ENCODE assay signal across 38 mouse cellular contexts in genomic region chr9:20202131-20202530, GRCm38 (mm10). TPM values are rescaled to one million over a fixed set of nuclear protein-coding genes. Genes with fewer than 3 reads are reported as not detected.
DNase-seq lines count a peak whose midpoint lies in the region; ATAC-seq and TF ChIP-seq lines count a peak whose summit lies in the region.
"Had no signal": no experiment of that assay in that cellular context is flagged by ENCODE, and none has a peak within 500 bp of the region (broad histone marks: within the 10 kb centered on the region; RNA-seq: fewer than 3 reads in every experiment).

No protein-coding gene starts in this region.

- TF ChIP-seq POLR2A in ES-Bruce4 (IDR thresholded peaks at IDR 0.05; ENCODE audit: insufficient read depth, low read length), result no peak

- H3K36me3 ChIP-seq in embryonic facial prominence, embryonic 14.5 days (ENCODE audit: control insufficient read depth, insufficient read depth, low read length), result no peaks in the 10 kb centered on the region
- H3K36me3 ChIP-seq in embryonic facial prominence, embryonic 10.5 days (replicated peaks), result no peaks in the 10 kb centered on the region
- H3K36me3 ChIP-seq in ES-Bruce4 (ENCODE audit: control insufficient read depth, insufficient read depth, low read length, poor library complexity, severe bottlenecking) (no peaks in the 10 kb centered on the region), ES-E14 (ENCODE audit: control insufficient read depth, insufficient read depth, low read length, poor library complexity, severe bottlenecking) (no peaks in the 10 kb centered on the region)
- H3K36me3 ChIP-seq: embryonic facial prominence, embryonic 13.5 days; forebrain, embryonic 10.5 days; G1E; hindbrain, embryonic 12.5 days; hindbrain, embryonic 15.5 days had no signal

- WGBS in embryonic facial prominence, embryonic 14.5 days, result 73% methylated on average over 1 of the region's 1 CpGs
- WGBS in embryonic facial prominence, embryonic 10.5 days, result 69% methylated on average over 1 of the region's 1 CpGs

- peak; percentile 80 for TF ChIP-seq EP300 in ES-Bruce4 (IDR thresholded peaks at IDR 0.05; ENCODE audit: insufficient read depth, low read depth, low read length)

- no peak overlapping the region for H3K27ac ChIP-seq in embryonic facial prominence, embryonic 14.5 days (replicated peaks; ENCODE audit: low read depth, low read length)
- H3K27ac ChIP-seq in embryonic facial prominence, embryonic 10.5 days (replicated peaks), result no peak overlapping the region
- H3K27ac ChIP-seq in ES-Bruce4 (ENCODE audit: insufficient read depth, low read length) (no peak overlapping the region), ES-E14 (ENCODE audit: insufficient read depth, low read depth, low read length, poor library complexity, severe bottlenecking) (no peak overlapping the region)
- H3K27ac ChIP-seq: embryonic facial prominence, embryonic 13.5 days; forebrain, embryonic 10.5 days; gastrocnemius, adult 2 months; hindbrain, embryonic 12.5 days; hindbrain, embryonic 15.5 days had no signal

- peak; percentile 13 for DNase-seq in embryonic facial prominence, embryonic 14.5 days (ENCODE audit: low spot score)
- no peak for DNase-seq in embryonic facial prominence, embryonic 10.5 days (ENCODE audit: low spot score)
- DNase-seq in ES-E14 (ENCODE audit: low read depth, low spot score) (peak; percentile 31), ZHBTc4 (ENCODE audit: low read depth, low spot score) (peak; percentile 82)
- DNase-seq in left cerebral cortex, postnatal 25 days (ENCODE audit: low spot score in 2 of 2), result no peak
- DNase-seq in adrenal gland, adult 2 months, result no peak
- DNase-seq: adrenal gland, postnatal 25 days; B cell, adult 2 months; cerebellum, adult 11-12 months; cerebellum, adult 8-10 months; cerebellum, postnatal 10 days; cerebellum, postnatal 36 days; forebrain, postnatal 0 days; gastrocnemius, adult 2 months; gastrocnemius, postnatal 14 days; heart, adult 11 months had no signal

- no peak for TF ChIP-seq CTCF in ES-Bruce4 (IDR thresholded peaks at IDR 0.05; ENCODE audit: low read depth, low read length)

- in situ Hi-C loops in ES-E14 (cut with MboI; ENCODE audit: low sequenced_read_pairs in 2 of 2, unreplicated experiment in 2 of 2), result no loop called here

- H3K9ac ChIP-seq in embryonic facial prominence, embryonic 14.5 days (ENCODE audit: low read depth, low read length), result no peak overlapping the region
- H3K9ac ChIP-seq in ES-Bruce4 (ENCODE audit: low read depth, poor library complexity, severe bottlenecking) (no peak overlapping the region), ES-E14 (ENCODE audit: insufficient read depth, low read depth, low read length, poor library complexity, severe bottlenecking) (no peak overlapping the region)
- H3K9ac ChIP-seq: embryonic facial prominence, embryonic 13.5 days; forebrain, postnatal 0 days; hindbrain, embryonic 12.5 days; hindbrain, embryonic 15.5 days had no signal

- no peak for ATAC-seq in embryonic facial prominence, embryonic 14.5 days (ENCODE audit: low read depth)
- ATAC-seq: forebrain, embryonic 14.5 days; forebrain, postnatal 0 days; intestine, postnatal 0 days; Patski had no signal

- H3K9me3 ChIP-seq in embryonic facial prominence, embryonic 14.5 days (ENCODE audit: control insufficient read depth, low read length), result no peaks in the 10 kb centered on the region
- H3K9me3 ChIP-seq in embryonic facial prominence, embryonic 10.5 days, result peaks cover 23% of the 10 kb centered on the region; the same call in 1 of the 2 replicates
- H3K9me3 ChIP-seq in ES-Bruce4 (replicated peaks; ENCODE audit: control insufficient read depth, insufficient read depth, low read length, poor library complexity, severe bottlenecking) (peaks cover 2% of the 10 kb centered on the region; the same call in 1 of the 2 replicates), ES-E14 (ENCODE audit: control insufficient read depth, insufficient read depth, low read depth, low read length) (peaks cover 3% of the 10 kb centered on the region)
- H3K9me3 ChIP-seq: G1E had no signal

- no peak overlapping the region for H3K4me3 ChIP-seq in embryonic facial prominence, embryonic 14.5 days (ENCODE audit: low read depth, low read length)
- H3K4me3 ChIP-seq in embryonic facial prominence, embryonic 10.5 days, result no peak overlapping the region
- H3K4me3 ChIP-seq in ES-Bruce4 (ENCODE audit: low read depth, low read length) (no peak overlapping the region), ES-E14 (ENCODE audit: insufficient read depth in 1 of 2, low read depth in 1 of 2, low read length in 2 of 2, poor library complexity in 1 of 2, severe bottlenecking in 1 of 2) (no peak overlapping the region)
- H3K4me3 ChIP-seq: embryonic facial prominence, embryonic 13.5 days; forebrain, embryonic 10.5 days; gastrocnemius, adult 2 months; hindbrain, embryonic 12.5 days; hindbrain, embryonic 15.5 days had no signal

- no peaks in the 10 kb centered on the region for H3K4me1 ChIP-seq in embryonic facial prominence, embryonic 14.5 days (ENCODE audit: control insufficient read depth, insufficient read depth, low read length)
- H3K4me1 ChIP-seq in embryonic facial prominence, embryonic 10.5 days, result no peaks in the 10 kb centered on the region
- H3K4me1 ChIP-seq in ES-Bruce4 (ENCODE audit: control insufficient read depth, insufficient read depth, low read length) (no peaks in the 10 kb centered on the region), ES-E14 (ENCODE audit: control insufficient read depth in 2 of 2, insufficient read depth in 2 of 2, low read length in 2 of 2, poor library complexity in 1 of 2) (no peaks in the 10 kb centered on the region)
- H3K4me1 ChIP-seq: embryonic facial prominence, embryonic 13.5 days; forebrain, embryonic 10.5 days; hindbrain, embryonic 12.5 days; hindbrain, embryonic 15.5 days had no signal

- no peak overlapping the region for H3K4me2 ChIP-seq in embryonic facial prominence, embryonic 14.5 days (ENCODE audit: low read depth, low read length)
- H3K4me2 ChIP-seq: embryonic facial prominence, embryonic 13.5 days; heart, embryonic 11.5 days; hindbrain, embryonic 12.5 days; hindbrain, embryonic 15.5 days had no signal

- intact Hi-C loops in left cerebral cortex, postnatal 25 days (cut with DNase I), result no loop called here

- H3K27me3 ChIP-seq in embryonic facial prominence, embryonic 14.5 days (replicated peaks; ENCODE audit: control insufficient read depth, insufficient read depth, low read length), result no peaks in the 10 kb centered on the region
- no peaks in the 10 kb centered on the region for H3K27me3 ChIP-seq in embryonic facial prominence, embryonic 10.5 days (replicated peaks; ENCODE audit: low read depth, poor library complexity, severe bottlenecking)
- H3K27me3 ChIP-seq in ES-Bruce4 (ENCODE audit: control insufficient read depth, insufficient read depth, low read length, poor library complexity, severe bottlenecking), result no peaks in the 10 kb centered on the region
- H3K27me3 ChIP-seq: CH12.LX; embryonic facial prominence, embryonic 13.5 days; hindbrain, embryonic 12.5 days; hindbrain, embryonic 15.5 days; Patski had no signal

TF ChIP-seq in ES-E14, 5 proteins besides CTCF, POLR2A, EP300 and RAD21:
- TF ChIP-seq ZC3H11A (IDR thresholded peaks at IDR 0.05; ENCODE audit: borderline replicate concordance, low read depth, low read length), result no peak
- no peak for TF ChIP-seq MAFK (IDR thresholded peaks at IDR 0.05; ENCODE audit: insufficient read depth, low read depth, low read length)
- TF ChIP-seq CHD2 (IDR thresholded peaks at IDR 0.05; ENCODE audit: low read depth, low read length), result no peak
- TF ChIP-seq ZNF384 (IDR thresholded peaks at IDR 0.05; ENCODE audit: low read depth, low read length), result no peak
- no peak for TF ChIP-seq HCFC1 (IDR thresholded peaks at IDR 0.05; ENCODE audit: borderline replicate concordance, insufficient read depth, low read length)

RNA-seq across cellular contexts. Expression of gene Olfr871, which starts 9.9 kb away (rescaled TPM):
- polyA plus RNA-seq in embryonic facial prominence, embryonic 14.5 days (2014; fragmentation: Nextera tagmentation; extraction: Ambion mirVana), result not detected in 2 replicates
- not detected in 2 replicates for polyA plus RNA-seq in embryonic facial prominence, embryonic 10.5 days (2016; fragmentation: Nextera tagmentation; extraction: Ambion mirVana)
- polyA plus RNA-seq in ES-Bruce4 (2011; ENCODE audit: insufficient read depth, insufficient read length, low read depth, missing spikeins), result not detected in 2 replicates
- total RNA-seq in ES-E14 (2012; rRNA removed), result not detected in 2 replicates
- total RNA-seq in left cerebral cortex, postnatal 25 days (2021), result not detected
- total RNA-seq in adrenal gland, adult 2 months (2021), result not detected
- not detected in 2 replicates for polyA plus RNA-seq in adrenal gland, adult 2 months (2012; rRNA removed)
- total RNA-seq: adrenal gland, adult 18-20 months; adrenal gland, postnatal 25 days; CH12.LX; forebrain, postnatal 0 days; G1E; gastrocnemius, adult 2 months; gastrocnemius, postnatal 14 days; gastrocnemius, postnatal 4 days; heart, adult 8-10 months; heart, postnatal 25 days; hematopoietic stem cell, adult 5-6 weeks had no signal
- polyA plus RNA-seq: brain, embryonic 14.5 days; cortical plate, adult 2 months; embryonic facial prominence, embryonic 13.5 days; forebrain, embryonic 10.5 days; forebrain, embryonic 14.5 days; forebrain, postnatal 0 days; frontal cortex, adult 2 months; G1E; heart, embryonic 11.5 days; heart, embryonic 14.5 days; heart, postnatal 0 days; hindbrain, embryonic 12.5 days; hindbrain, embryonic 15.5 days; intestine, embryonic 14.5 days; intestine, postnatal 0 days; Patski had no signal

RNA-seq across cellular contexts. Expression of gene Olfr870, which starts 28.3 kb away (rescaled TPM):
- polyA plus RNA-seq in embryonic facial prominence, embryonic 14.5 days (2014; fragmentation: Nextera tagmentation; extraction: Ambion mirVana), result not detected in 2 replicates
- not detected in 2 replicates for polyA plus RNA-seq in embryonic facial prominence, embryonic 10.5 days (2016; fragmentation: Nextera tagmentation; extraction: Ambion mirVana)
- not detected in 2 replicates for polyA plus RNA-seq in ES-Bruce4 (2011; ENCODE audit: insufficient read depth, insufficient read length, low read depth, missing spikeins)
- not detected in 2 replicates for total RNA-seq in ES-E14 (2012; rRNA removed)
- not detected for total RNA-seq in left cerebral cortex, postnatal 25 days (2021)
- not detected for total RNA-seq in adrenal gland, adult 2 months (2021)
- not detected in 2 replicates for polyA plus RNA-seq in adrenal gland, adult 2 months (2012; rRNA removed)
- total RNA-seq: adrenal gland, adult 18-20 months; adrenal gland, postnatal 25 days; CH12.LX; forebrain, postnatal 0 days; gastrocnemius, adult 2 months; gastrocnemius, postnatal 14 days; gastrocnemius, postnatal 4 days; heart, adult 8-10 months; heart, postnatal 25 days; hematopoietic stem cell, adult 5-6 weeks had no signal
- polyA plus RNA-seq: brain, embryonic 14.5 days; cortical plate, adult 2 months; embryonic facial prominence, embryonic 13.5 days; forebrain, embryonic 10.5 days; forebrain, embryonic 14.5 days; forebrain, postnatal 0 days; frontal cortex, adult 2 months; G1E; heart, embryonic 11.5 days; heart, embryonic 14.5 days; heart, postnatal 0 days; hindbrain, embryonic 12.5 days; hindbrain, embryonic 15.5 days; intestine, embryonic 14.5 days; intestine, postnatal 0 days; Patski had no signal

RNA-seq across cellular contexts. Expression of gene Olfr872, which starts 34.8 kb away (rescaled TPM):
- not detected in 2 replicates for polyA plus RNA-seq in embryonic facial prominence, embryonic 14.5 days (2014; fragmentation: Nextera tagmentation; extraction: Ambion mirVana)
- polyA plus RNA-seq in embryonic facial prominence, embryonic 10.5 days (2016; fragmentation: Nextera tagmentation; extraction: Ambion mirVana), result not detected in 2 replicates
- not detected in 2 replicates for polyA plus RNA-seq in ES-Bruce4 (2011; ENCODE audit: insufficient read depth, insufficient read length, low read depth, missing spikeins)
- not detected in 2 replicates for total RNA-seq in ES-E14 (2012; rRNA removed)
- total RNA-seq in left cerebral cortex, postnatal 25 days (2021), result not detected
- total RNA-seq in adrenal gland, adult 2 months (2021), result not detected
- not detected in 2 replicates for polyA plus RNA-seq in adrenal gland, adult 2 months (2012; rRNA removed)
- total RNA-seq: adrenal gland, adult 18-20 months; adrenal gland, postnatal 25 days; CH12.LX; forebrain, postnatal 0 days; G1E; gastrocnemius, adult 2 months; gastrocnemius, postnatal 14 days; gastrocnemius, postnatal 4 days; heart, adult 8-10 months; heart, postnatal 25 days; hematopoietic stem cell, adult 5-6 weeks had no signal
- polyA plus RNA-seq: brain, embryonic 14.5 days; cortical plate, adult 2 months; embryonic facial prominence, embryonic 13.5 days; forebrain, embryonic 10.5 days; forebrain, embryonic 14.5 days; forebrain, postnatal 0 days; frontal cortex, adult 2 months; G1E; heart, embryonic 11.5 days; heart, embryonic 14.5 days; heart, postnatal 0 days; hindbrain, embryonic 12.5 days; hindbrain, embryonic 15.5 days; intestine, embryonic 14.5 days; intestine, postnatal 0 days; Patski had no signal

Comparison
In these comparisons a context has a peak if more than half of its experiments do, and no peak if none do; other contexts are left out.
1. DNase-seq: peak in embryonic facial prominence, embryonic 14.5 days (single experiment), ES-E14 (single experiment) and ZHBTc4 (single experiment); none in embryonic facial prominence, embryonic 10.5 days (single experiment), left cerebral cortex, postnatal 25 days (0 of 2) and adrenal gland, adult 2 months (single experiment).